Mouse (Mus musculus) liver, embryonic 14.5 days (tissue): ENCODE measurements at regions not wholly inside any gene's neighbourhood (a gene's known extent, or its start where the extent isn't known, plus 50 kb on each side); places are given as distances from the start of the nearest gene placed in this dataset.

ENCODE experiments used
- CTCF ChIP-seq: IDR thresholded peaks from 2 replicates; pipeline ENCODE4 v1.5.1; 2016; ENCODE audit warnings: antibody characterized with exemption, low read depth, control low read depth
- EP300 ChIP-seq: IDR thresholded peaks from 2 replicates; pipeline ENCODE4 v1.6.1; 2016; ENCODE audit warnings: antibody characterized with exemption, low read depth

DNA sequence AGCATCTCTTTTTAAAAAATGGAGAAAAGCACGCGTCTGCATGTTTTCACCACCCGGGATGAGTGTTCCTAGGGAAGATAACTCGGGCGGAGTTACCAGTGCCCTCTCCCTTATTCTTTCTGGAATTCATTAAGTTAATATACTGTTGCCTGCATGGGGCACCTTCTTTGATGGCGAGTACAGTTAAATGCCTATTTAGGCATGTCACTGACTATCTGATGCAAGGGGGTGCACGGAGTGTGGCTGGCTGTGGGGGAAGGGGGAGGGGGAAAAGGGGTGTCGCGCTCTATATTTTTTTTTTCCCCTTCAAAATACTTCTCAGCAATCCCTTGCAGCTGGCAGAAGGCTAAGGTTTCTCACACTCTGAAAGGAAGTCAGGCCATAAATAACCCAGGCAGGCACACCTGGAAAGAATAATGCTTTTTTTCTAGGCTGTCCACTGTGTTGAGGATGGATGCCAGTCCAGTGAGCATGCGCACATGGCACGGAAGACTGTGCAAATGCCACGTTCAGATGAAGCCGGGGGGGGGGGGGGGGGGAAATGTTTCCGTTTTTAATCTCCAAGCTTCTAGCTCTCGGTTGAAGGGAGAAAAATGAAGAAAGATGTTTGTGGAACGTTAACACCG lies 114.8 kb upstream of the Zfhx3 start:
- TF ChIP-seq CTCF (no peak), EP300 (no peak)
